Mouse (Mus musculus): ENCODE measurements around the gene Itm2c.

Gene Itm2c

DNA sequence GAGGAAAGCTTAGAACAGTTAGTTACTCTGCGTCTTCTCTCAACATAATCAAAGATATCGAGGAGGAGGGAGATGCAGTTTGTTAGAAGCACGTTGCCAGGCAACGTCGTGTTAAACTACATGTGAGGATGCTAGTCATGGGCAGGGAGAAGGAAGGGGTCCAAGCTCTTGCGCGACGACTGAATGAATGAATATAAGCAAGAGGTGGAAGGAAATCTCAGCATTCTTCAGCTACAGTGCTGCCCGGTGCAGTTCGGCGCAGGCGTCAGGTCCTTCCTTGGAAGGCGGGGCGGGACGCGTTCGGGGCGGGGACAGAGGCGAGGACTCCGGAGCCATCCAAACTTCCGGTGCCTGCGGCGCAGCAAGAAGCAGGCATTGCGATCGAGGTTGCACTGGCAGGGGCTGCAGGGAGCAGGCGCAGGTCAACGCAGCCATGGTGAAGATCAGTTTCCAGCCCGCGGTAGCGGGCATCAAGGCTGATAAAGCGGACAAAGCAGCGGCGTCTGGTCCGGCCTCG, at the start of gene Itm2c:
Gene Itm2c, plus strand, starts transcription at position 51 of the 517 bp plus-strand sequence.
- DNase-seq (ENCODE audit: low read depth): peak; percentile 86

DNA sequence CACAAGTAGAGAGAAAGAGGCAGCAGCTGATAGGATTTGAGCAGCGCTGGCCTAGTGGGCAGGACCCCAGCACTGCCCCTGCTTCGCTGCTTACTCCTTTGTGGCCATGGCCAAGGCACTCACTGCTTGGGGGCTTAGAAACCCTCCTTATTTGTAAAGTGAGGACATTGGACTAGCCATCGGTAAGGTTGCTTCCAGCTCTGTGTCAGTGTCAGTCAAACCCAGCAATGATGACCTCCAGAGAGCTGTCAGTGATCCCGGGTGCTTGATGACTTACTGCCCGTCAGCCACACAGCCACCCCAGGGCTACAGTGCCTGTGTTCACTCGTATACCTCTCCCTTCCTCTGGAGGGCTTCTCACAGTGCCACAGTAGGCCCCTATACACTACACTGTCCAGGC, 49.1 kb upstream of the Itm2c start:
- no peak for DNase-seq (ENCODE audit: low read depth)

DNA sequence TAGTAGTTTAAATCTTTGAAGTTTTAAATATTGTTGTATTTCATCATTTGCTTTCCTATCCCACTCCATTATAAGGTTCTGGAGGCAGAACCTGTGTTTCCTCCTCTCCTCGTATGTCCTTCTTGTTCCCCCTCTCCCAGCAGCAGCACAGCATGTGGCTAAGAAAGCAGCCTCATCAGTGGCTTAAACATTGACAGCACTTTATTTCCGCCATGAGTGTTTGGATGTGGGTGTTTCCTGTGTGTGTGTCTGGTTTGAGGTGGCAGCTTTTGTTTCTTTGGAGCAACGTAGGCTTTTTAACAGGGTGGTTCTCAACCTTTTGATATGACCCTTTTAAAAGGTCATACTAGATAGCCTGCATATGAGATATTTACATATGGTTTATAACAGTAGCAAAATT, 48.6 kb upstream of the Itm2c start:
- no peak for DNase-seq (ENCODE audit: low read depth)

DNA sequence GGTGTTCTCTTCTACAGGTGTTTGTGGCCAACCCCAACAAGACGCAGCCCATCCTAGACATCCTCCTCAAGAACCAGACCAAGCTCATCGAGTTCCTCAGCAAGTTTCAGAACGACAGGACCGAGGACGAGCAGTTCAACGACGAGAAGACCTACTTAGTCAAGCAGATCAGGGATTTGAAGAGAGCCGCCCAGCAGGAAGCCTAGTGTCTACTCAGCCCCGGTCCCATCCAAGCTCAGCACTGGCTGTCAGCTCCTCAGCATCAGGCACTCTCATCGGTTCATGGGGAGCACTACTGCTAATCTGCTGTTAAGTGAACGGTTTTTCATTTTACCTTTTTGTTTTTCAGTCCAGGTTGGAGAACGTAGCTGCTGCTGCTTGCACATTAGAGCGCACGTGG, 45.1 kb upstream of the Itm2c start:
- DNase-seq (ENCODE audit: low read depth): no peak

DNA sequence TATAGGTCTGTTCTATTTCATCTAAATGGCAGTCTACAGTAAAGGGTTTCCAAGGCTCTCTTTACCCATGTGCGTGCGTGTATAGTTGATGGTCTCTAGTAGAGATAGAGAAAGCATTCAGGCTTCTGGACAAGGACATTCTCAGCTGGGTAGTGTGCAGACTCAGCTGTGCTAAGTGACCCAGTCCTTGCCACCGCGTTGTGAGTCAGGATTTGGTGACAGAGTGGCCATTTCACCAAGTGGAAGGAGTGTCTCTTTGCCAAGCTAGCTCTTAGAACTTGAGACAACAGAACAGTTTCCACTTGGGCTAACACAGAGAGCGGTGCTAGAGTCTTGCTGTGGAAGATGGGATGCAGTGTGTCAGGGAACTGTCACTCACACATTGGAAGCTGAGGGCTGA, 43.2 kb upstream of the Itm2c start:
- no peak for DNase-seq (ENCODE audit: low read depth)

DNA sequence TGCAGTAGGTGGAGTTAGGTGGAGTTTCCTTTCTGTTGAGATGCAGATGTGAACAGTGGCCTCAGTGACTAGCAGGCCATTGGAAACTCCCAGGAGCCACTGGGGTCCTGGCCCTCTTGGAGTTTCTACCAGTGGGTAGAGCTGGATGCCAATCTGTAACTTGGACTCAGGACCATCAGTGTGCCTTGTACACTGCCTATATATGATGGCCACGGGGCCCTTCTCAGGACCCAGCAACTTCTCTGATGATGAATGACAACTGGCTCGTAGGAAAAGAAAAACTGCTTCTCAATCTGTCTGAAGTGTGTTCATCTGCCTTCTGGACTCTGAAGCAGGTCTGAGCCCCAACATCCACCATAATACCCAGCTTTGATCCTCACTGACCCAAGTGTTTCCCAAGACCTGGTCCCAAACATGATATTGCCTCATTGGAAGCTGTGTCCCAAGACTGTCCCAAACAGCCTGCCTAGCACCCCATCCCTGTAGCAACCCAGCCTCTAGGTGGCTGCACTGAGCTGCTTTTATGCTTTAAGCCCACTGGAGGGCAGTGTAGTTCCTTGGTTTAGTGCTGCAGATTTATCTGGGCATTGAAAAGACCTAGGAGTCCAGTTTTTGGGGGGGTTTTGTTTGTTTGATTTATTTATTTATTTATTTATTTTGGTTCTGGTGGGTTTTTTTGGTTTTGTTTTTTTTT, 40.9 kb upstream of the Itm2c start:
- peak; percentile 83 for DNase-seq (ENCODE audit: low read depth)

DNA sequence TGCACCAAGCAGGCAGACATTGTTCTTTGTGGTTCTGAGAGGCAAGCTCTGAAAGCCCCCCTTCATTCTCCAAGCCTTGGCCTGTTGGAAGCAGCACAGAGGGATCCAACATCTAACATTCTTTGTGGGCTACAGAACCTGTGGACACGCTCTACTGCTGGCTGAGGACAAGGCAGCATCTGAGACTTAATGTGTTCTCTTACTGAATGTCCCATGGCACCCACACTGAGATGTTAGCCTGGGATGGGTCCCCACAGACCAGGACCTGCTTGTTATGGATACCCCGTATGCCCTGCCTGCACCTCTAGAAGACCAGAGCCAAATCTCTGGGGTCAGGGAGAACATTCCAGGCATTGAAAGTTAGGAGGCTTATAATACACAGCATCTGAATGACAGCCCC, 40.2 kb upstream of the Itm2c start:
- DNase-seq (ENCODE audit: low read depth): no peak

DNA sequence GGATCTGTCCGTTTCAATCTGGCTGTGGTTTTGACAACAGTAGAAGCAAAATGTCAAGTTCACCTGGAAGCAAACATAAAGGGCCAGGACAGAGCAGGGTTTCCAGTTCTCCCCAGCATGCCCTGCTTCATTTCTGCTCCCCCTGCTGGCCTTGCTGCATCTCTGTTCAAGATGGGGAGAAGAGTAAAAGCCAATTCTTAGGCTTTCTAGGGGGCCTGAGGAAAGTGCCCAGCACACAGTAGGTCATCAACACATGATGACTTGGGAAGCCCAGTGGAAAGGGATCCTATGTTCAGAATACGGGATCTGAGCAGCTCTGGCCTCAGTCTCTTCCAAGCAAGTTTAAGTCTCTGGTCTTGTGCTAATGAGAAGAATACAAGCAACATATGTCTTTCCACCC, 39.6 kb upstream of the Itm2c start:
- DNase-seq (ENCODE audit: low read depth): no peak

DNA sequence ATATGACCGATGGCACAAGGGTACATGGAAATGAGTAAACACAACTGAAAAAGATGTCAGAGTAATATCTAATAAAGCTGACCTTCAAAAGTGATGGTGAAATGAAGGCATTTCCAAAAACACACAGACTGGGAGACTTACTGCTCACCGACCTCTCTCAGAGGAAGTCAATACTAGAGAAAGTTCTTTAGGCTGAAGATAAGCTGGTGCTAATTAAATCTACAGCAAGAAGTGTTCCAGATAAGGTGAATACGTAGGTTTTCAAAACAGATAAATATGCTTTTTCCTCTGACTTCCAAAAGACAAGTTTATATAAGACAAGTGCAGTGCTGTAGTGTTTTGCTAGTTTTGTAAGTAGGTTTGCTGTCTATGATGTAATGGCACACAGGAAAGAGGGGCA, 37.8 kb upstream of the Itm2c start:
- no peak for DNase-seq (ENCODE audit: low read depth)

DNA sequence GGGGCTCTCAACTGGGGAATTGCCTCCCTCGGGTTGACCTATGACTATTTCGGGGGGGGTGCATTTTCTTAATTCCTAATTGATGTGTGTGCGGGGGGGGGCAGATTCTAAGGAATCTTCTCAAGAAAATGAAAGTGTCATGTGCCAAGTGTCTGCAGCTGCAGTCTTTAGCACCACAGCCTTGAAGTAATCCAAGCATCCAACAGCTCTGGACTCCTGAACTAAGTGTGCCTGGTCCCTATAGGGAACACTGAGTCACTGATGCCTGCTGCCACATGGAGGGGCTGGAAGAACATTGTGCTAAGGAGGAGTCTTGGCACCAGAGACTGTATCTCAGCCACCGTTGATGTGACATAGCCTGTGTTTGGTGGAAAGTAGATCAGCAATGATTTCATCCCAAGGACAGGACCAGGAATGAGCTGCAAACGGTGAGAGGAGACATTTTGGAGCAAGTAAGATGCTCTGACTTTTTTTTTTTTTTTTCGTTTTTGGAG, 36.8 kb upstream of the Itm2c start:
- no peak for DNase-seq (ENCODE audit: low read depth)

DNA sequence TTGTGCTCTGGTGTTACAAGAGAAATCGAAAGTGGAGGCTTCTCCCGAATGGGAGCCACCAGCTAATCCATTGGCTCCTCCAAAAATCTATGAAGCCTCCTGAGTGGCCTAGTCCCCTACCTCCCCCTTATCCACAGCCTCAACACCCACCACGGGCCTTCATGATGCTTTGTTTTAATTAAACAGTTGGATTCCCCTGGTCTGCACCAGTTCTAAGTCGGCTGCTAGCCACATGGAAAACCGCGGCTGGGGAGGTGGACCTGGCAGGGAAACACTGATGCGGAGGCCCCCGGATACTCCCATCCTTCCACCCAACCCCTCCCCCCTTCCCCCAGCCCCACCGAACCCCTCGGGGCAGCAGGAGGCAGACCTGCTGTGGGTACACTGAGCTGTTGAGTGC, 29.7 kb upstream of the Itm2c start:
- no peak for DNase-seq (ENCODE audit: low read depth)

DNA sequence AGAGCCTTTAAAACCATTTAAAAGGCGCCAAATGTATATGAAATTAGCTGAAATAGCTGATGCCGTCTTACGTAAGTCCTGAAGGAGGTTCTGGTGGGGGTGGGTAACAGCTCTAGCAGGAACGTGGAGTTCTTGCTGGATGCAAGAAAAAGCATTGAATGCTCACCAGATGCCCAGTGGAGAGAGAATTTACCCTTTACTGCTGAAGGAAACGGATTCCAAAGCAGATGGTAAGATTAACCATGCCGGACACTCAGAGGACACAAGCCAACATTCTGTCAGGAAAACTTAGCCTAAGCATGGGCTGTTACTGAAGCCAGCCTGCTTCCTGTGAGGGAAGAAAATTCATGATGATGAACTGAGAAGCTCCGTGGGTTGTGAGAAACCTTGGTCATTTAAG, 24.1 kb upstream of the Itm2c start:
- no peak for DNase-seq (ENCODE audit: low read depth)

DNA sequence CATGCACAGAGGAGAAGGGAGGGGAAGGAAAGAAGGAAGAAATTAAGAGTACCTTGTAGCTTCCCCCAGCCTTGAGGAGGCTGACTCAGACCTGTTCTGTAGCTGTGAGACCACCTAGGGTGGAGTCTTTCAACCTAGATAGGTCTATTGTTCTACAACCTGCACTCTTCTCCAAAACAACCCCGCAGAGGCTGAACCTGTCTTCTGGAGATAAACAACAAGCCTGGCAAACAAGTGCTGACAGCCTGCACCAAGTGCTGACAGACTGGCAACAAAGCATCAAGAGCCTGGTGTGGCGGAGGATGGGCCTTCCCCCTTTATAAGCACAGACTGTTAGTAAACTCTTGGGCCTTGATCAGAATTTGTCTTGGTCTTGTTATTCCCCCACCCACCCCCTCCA, 23.5 kb upstream of the Itm2c start:
- no peak for DNase-seq (ENCODE audit: low read depth)

DNA sequence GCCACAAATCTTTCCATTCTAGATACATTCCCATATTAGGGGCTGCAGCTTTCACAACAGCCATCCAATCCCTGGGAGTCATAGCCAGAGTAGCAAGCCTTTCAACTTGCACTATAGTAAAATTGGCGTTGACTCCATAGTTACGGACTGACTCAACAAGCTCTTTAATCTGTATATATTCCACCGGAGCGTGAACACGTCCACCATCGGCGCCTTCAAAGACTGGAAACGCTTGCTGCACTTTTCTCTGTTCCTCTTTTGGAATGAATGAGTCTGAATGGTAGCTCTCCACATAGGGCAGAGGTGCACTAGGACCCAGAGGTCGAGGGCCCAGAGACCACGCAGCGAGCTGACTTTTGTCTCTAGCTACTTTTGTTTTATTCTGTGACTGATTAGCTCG, 12.1 kb upstream of the Itm2c start:
- no peak for DNase-seq (ENCODE audit: low read depth)

DNA sequence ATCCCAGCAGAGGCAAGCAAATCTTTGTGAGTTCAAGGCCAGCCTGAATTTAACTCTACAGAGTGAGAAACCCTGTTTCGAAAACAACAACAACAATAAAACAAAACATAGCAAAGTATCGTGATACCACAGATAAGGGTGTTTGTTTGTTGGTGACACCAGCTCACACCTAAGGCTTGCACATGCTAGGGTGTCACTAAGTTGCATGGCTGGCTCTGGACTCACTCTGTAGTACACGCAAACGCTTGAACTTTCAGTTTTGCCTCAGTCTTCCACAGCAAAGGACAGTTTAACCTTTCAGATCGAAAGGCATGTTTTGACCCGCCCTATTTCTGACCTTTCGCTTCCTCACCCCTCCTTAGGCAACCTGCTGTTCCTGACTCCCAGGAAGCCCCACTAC, 6.9 kb upstream of the Itm2c start:
- DNase-seq (ENCODE audit: low read depth): no peak

DNA sequence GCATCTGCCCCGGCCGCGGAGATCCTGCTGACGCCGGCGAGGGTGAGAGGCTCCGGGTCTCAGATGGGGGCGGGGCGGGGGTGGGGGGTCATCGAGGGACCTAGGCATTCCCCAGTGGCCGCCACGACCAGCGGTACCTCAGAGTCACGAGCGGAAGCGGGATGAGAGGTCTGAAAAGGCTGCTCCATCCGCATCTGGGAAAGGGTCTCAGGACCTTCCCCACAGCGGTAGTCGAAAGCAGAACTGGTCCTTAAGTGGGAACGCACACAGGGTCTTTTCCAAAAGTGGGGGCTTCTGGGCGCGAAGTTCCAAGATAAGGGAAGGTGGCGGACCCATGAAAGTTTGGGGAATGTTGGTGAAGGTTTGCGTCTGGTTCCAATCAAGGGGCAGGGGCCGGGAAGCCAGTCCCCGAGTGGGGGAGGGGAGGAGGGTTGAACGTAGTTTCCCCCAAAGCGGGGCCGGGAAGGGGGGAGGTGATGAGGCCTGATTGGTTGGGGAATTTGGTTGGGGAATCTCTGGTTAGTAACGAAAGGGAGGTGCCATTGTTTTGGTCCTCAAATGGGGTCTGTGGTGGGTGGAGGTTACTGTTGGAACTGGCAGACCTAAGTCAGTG, 773 bp downstream of the Itm2c start:
- no peak for DNase-seq (ENCODE audit: low read depth)

DNA sequence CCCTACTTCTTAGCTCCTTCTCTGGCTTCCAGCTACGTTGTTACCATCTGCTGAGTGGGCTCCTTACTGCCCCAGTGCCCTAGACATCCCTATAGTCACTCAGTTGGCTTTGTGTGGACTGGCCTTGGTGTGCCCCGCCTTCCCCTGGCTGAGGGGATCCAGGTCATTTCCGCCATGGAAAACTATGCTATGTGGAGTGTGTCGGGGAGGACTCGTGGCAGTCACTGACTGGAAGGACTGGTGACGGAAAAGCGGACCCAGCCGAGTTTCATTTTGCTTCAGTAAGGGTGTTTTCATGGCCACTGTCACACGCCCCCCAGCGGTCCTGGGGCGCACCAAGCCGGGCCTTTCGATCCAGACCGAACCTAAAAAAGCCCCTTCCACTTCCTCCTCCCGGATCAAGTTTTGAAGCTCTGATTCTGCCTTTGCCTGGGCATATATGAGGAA, 1.3 kb downstream of the Itm2c start:
- DNase-seq (ENCODE audit: low read depth): peak; percentile 79

DNA sequence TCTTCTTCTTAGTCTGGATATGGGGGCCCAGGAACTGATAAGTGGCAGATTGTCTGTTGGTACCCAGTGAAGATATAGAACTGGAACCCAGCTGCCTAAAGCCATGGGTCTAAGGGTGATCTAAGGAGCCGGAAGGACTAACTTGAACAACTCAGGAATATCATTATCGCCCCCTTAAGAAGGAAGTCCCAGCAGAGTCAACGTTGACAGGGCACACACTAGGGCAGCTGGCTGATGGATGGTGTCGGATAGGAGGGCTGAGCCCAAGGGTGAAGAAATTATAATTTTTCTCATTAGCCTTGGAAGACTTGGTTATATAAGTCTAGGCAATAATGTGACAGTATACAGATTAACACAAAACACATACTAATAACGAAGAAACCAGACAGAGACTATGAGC, 2.0 kb downstream of the Itm2c start:
- no peak for DNase-seq (ENCODE audit: low read depth)

DNA sequence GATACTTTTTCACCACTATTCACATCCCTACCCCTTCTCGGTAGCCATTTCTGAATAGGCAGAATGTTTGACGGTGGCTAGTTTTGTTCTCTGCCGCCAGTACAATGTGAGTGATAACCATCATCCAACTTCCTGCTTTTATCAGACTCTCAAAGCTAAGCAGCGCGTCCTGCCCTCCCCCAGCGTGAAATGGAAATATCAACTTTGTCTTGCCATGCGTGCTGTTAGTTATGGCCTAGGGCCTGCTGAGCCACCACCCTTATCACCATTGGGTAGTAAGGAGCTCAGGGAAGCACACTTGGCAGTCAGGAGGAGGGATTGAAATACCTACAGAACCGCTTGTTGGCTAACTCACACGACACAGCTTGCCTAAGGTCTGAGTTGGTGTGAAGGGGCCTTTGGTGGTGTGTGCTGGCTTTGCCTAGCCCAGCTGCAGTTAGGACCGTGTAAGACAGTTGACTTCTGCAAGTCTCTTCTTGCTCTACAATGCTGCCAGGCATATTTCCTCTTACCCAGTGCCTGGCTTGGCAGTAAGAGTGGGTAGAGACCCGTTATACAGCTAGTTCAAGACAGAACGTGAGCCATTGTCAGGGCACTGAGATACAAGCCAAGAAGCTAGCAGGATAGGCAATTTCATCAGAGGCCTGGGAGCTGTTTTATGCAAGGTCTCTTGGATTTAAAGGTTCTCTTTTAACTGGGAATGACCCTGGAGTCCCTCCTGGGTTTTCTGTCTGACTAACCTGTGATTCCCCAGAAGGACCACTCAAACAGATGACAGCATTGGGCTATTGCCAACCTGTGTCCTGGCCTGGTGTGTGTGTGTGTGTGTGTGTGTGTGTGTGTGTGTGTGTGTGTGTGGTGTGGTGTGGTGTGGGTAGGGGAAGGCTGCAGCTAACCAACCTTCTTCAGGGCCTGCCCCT, 3.0 kb downstream of the Itm2c start:
- DNase-seq (ENCODE audit: low read depth): peak; percentile 74

DNA sequence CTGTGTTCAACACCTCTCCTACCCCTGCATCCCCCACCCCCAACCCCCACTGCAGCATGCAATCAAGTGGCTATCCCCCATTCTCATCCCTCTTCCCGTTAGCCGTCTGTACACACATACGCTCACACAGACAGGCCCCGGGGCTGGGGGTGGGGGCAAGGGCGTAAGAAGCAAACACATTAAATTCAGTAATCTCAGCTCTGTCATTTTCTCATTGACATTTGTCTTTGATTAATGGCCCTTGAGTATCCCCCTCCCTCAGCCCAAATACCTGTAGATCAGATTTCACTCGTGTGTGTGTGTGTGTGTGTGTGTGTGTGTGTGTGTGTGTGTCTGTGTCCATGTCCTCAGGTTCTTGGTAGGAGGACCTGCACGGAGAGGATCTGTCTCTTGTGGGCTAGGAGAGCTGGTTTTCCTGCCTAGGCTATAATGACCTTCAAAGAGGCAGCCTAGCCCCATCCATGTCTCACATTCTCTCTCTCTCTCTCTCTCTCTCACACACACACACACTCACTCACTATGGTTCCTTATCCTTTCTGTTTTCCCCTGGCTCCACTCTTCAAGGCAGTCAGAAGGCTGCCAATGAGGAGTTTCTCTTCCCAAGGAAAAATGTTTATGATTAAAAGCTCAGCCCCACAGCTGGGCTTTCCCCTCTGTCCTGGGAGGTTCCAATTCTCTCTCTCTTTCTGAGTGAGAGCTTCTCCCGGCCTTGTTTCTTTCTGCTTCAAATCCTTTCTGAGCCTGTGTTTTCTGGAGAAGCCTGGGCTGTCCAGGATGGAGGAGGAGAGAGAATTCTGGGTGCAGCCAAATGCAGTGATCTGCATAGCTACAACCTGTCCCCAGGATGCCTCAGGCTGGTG, 4.0 kb downstream of the Itm2c start:
- DNase-seq (ENCODE audit: low read depth): no peak

DNA sequence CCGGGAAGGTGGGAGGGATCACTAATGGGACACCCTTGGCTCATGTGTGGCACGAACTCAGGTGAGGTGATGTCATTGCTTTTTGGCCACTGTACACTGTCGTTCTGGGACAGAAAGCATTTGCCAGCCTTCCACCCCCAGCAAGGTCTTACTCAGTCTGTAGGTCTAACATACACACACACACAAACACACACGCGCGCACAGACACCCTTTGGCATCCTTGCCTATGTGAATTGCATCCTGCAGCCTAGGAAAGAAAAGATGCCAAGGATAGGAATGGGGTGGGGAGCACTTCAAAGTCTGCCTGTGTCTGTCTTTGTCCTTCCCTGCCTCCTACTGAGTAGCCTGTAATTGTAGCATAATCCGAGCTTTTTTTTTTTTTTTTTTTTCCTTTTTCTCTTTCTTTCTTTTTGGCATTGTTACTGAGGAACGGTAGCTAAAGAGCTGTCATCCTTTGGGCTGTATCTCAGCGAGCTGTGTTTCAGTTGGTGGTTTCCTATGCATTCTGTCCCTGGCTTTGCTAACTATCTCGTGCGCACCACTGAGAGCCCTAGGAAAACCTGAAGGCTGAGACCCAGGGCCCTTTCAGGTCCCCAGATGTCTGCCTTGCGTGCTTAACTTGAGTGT, 4.8 kb downstream of the Itm2c start:
- DNase-seq (ENCODE audit: low read depth): no peak
